Mouse (Mus musculus) erythroblast, embryonic 14.5 days (primary cell): ENCODE data around the gene Lztr1.
"Not testable (repeated sequence)": the region's sequence is repeated elsewhere in the genome, so short reads cannot be mapped to it uniquely, and the experiment has no call there.

Source experiments
- GATA1 ChIP-seq: IDR thresholded peaks from 2 replicates; pipeline ENCODE4 v1.6.1; 2012; ENCODE audit warnings: low read length, inconsistent platforms, mixed read lengths
- TAL1 ChIP-seq: IDR thresholded peaks from 3 replicates; pipeline ENCODE4 v1.6.1; 2012; ENCODE audit warnings: low read length, inconsistent platforms, mixed read lengths

DNA sequence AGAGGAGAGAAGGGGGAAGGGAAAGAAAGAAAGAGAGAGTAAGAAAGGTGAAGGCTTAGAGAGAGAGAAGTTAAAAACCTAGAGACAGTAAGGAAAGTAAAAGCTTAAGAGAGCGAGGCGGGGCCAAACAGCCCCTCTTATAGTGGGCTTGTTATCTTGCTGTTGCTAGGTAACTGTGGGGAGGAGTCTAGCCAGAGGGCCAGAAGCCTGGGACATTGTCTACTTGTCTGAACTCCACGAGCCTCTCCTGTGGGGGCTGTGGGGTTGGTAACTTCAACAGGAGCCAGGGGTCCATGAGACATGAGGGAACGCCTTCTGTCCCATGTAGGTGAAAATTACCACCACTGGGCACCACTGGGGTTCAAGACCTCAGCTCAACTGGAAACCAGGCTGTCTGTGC lies 46.2 kb downstream of the Lztr1 start:
- TF ChIP-seq GATA1 = peak; percentile 50; the same call in 1 of the 2 replicates
- not testable (repeated sequence) for TF ChIP-seq TAL1
